Mouse (Mus musculus): ENCODE measurements around the gene Fam234a. TPM values are rescaled to one million over a fixed set of nuclear protein-coding genes. Genes with fewer than 3 reads are reported as not detected.
"Not testable (repeated sequence)": the region's sequence is repeated elsewhere in the genome, so short reads cannot be mapped to it uniquely, and the experiment has no call there.

The Fam234a gene
- polyA plus RNA-seq, 1 experiment, result 87.0 TPM

GRCm38 (mm10) chr17:26175248-26175647 lies 68.8 kb downstream of the Fam234a start:
- DNase-seq (ENCODE audit: low read depth), result not testable (repeated sequence)

GRCm38 (mm10) chr17:26168039-26168438 lies 76.0 kb downstream of the Fam234a start:
- no peak for DNase-seq (ENCODE audit: low read depth)

- DNase-seq (ENCODE audit: low read depth), result no peak
Measured at GRCm38 (mm10) chr17:26162736-26163135, 81.3 kb downstream of the Fam234a start.

Other genes starting within 250 kb of the Fam234a start
- gene Rab11fip3, start 174.7 kb downstream of the Fam234a start, polyA plus RNA-seq (2012; rRNA removed), result 29.9 and 35.0 TPM in 2 replicates
- gene Decr2, start 153.9 kb downstream of the Fam234a start, polyA plus RNA-seq (2012; rRNA removed), result 24.3 and 24.4 TPM in 2 replicates
- gene Nme4, start 148.6 kb downstream of the Fam234a start, polyA plus RNA-seq (2012; rRNA removed), result 7.2 and 9.4 TPM in 2 replicates
- gene Tmem8, start 130.9 kb downstream of the Fam234a start, polyA plus RNA-seq (2012; rRNA removed), result 65.0 and 70.0 TPM in 2 replicates
- 75.3 and 86.7 TPM in 2 replicates for gene Mrpl28, start 120.7 kb downstream of the Fam234a start, polyA plus RNA-seq (2012; rRNA removed)
- gene Axin1, start 105.6 kb downstream of the Fam234a start, polyA plus RNA-seq (2012; rRNA removed), result 16.8 and 19.5 TPM in 2 replicates
- gene Pdia2, start 45.2 kb downstream of the Fam234a start, polyA plus RNA-seq (2012; rRNA removed), result 0.15 TPM in 1 of 2 replicates, not detected in the other
- 27.1 and 28.9 TPM in 2 replicates for gene Rgs11, start 41.3 kb downstream of the Fam234a start, polyA plus RNA-seq (2012; rRNA removed)
- gene Arhgdig, start 36.5 kb downstream of the Fam234a start, polyA plus RNA-seq (2012; rRNA removed), result 3.2 and 3.3 TPM in 2 replicates
- 22.4 and 23.9 TPM in 2 replicates for gene Luc7l, start 8.7 kb upstream of the Fam234a start, polyA plus RNA-seq (2012; rRNA removed)
- gene Neurl1b, start 170.6 kb upstream of the Fam234a start, polyA plus RNA-seq (2012; rRNA removed), result 7.2 and 13.0 TPM in 2 replicates

Measured in gonadal fat pad, adult 2 months (tissue).